Mouse (Mus musculus): ENCODE measurements around the gene B9d2.

DNA sequence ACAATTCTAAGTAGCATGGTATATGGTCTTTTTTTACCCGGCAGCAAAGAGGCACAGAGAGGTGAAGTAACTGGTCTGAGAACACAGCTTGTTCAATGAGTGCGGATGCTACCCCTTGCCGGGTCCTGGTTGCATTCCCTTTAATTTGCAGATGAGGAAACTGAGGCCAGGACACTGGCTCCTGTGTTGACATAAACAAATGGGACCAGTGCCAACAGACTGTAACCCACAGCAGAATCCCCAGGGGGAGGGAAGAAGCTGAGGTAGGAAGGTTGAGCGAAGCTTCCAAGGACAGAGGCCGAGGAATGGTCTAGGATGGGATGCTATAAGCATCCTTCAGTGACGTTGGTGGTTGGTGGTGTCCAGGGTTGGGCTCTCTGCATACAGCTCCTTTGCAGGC lies 5.2 kb upstream of the B9d2 start:
- no peak for TF ChIP-seq ZC3H11A (IDR thresholded peaks at IDR 0.05; ENCODE audit: borderline replicate concordance, low read depth, low read length)
- no peak for TF ChIP-seq ZNF384 (IDR thresholded peaks at IDR 0.05; ENCODE audit: low read depth, low read length)
- no peak for TF ChIP-seq HCFC1 (IDR thresholded peaks at IDR 0.05; ENCODE audit: borderline replicate concordance, insufficient read depth, low read length)
